Mouse (Mus musculus) G1E (cell line): ENCODE results near the gene Srpk1.

Experiments
- CTCF ChIP-seq: IDR thresholded peaks from 2 replicates; pipeline ENCODE4 v1.5.1; 2012; ENCODE audit warnings: low read depth, low read length, inconsistent platforms, mixed read lengths
- GATA1 ChIP-seq: IDR thresholded peaks from 2 replicates; pipeline ENCODE4 v1.6.1; 2012; ENCODE audit warnings: borderline replicate concordance, low read length, inconsistent platforms, mixed read lengths
- GATA2 ChIP-seq: IDR thresholded peaks from 2 replicates; pipeline ENCODE4 v1.6.1; 2012; ENCODE audit warnings: low read depth, low read length, inconsistent platforms, borderline replicate concordance
- TAL1 ChIP-seq: conservative IDR thresholded peaks from 2 replicates; pipeline ENCODE4 v1.6.1; 2012; ENCODE audit warnings: low read depth, low read length, inconsistent platforms, mixed read lengths

GRCm38 (mm10) chr17:28650268-28650667 is 27.8 kb upstream of the Srpk1 start:
- no peak for TF ChIP-seq CTCF
- no peak for TF ChIP-seq TAL1
- no peak for TF ChIP-seq GATA1
- no peak for TF ChIP-seq GATA2
